Mouse (Mus musculus) right cerebral cortex, postnatal 36 days (tissue): ENCODE measurements around the gene Sdhaf4.
A peak's percentile ranks its signal among the peaks of the same experiment; 100 is the strongest.
"Not testable (repeated sequence)": the region's sequence is repeated elsewhere in the genome, so short reads cannot be mapped to it uniquely, and the experiment has no call there.

Experiments used
- DNase-seq, 2 experiments: peaks; one replicate each; pipeline ENCODE4 v3.0.0; 2022; ENCODE audit warnings: low spot score in 2 of 2, mixed read lengths in 1 of 2

Sdhaf4 gene

DNA sequence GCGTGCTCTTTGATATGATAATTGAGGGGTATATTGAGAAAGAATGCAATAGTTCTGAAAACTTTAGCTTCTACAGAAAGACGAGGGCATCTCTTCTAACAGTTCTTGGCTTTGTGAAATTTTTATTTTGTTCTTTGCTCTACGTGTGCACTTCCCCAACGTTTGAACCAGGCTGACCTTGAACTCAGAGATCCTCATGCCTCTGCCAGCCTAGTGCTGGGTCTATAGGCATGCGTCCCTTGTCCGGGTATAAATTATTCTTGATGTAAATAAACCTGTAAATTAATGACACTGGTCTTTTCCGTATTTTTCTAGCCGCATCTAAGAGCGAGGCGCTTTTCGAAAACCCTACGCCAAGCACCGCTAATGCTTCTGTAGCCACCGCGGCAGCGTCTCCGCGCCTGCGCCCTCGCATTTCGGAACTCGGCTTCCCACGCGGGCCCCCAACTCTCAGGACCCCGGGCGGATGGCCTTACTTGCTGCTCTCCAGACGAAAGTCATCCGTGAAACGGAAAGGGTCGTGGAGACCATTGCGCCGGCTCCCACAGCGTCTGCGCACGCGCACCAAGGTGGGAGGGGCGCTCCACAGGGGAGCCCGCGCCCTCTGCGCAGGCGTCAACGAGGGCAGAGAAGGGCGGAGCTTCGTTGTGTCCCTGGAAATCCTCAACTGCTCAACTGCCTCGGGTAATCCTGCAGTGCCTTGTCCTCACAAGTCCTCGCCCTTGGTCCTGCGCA, at the start of gene Sdhaf4:
Gene Sdhaf4 (minus strand): TSS at position 587 of the 735 bp plus-strand sequence.
- DNase-seq = peak; percentile 84

DNA sequence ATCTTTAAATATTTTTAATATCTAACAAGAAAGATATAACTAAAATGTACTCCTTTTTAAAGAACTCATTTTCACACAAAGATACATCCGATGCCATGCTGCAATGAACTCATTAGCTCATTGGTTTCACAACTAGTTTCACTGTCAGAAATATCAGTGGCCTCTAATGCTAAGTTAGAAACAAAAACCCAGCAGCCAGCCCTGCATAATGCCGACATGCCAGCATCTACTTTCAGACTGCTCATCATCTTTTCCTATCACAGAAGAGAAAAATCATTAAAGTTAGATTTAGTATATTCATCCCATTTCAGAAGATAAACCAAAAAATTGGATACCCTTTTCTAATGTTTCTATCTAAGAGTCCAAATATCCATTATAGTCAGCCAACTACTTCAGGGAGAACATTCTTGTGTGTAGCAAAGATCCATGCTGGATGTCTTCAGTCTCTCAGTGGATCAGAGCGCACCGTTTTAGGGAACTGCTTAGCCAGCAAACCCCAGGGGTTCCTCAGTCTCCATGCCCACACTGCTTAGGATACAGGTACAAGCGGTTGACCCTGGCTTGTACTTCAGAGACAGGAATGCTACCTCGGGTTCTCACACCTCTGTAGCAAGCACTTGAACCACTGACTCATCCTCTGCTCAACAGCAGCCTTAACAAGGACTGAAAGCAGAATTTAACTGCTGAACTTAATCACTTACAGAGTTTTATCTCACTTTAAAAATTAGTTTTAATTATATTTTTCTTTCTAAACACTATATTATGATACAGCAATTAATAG, 41.5 kb upstream of the Sdhaf4 start:
- DNase-seq = no peak

DNA sequence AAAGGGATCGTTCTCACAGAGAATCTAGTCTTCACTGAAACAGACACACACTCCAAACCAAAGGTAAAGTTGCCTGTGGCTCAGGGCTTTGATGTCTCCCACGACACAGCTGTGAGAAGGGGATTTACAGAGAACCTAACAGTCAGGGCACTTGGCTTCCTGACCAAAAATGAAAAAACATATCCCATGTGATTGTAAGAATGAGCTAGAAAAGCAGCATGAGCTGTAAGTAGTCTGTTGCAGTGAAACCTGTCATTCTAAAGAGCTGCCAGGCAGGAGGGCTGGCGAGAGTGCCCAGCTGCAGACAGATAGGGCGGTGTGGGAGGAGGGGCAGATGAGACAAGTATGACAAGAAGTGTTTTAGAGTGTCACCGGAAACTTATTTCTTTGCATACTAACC, 40.2 kb upstream of the Sdhaf4 start:
- no peak for DNase-seq

DNA sequence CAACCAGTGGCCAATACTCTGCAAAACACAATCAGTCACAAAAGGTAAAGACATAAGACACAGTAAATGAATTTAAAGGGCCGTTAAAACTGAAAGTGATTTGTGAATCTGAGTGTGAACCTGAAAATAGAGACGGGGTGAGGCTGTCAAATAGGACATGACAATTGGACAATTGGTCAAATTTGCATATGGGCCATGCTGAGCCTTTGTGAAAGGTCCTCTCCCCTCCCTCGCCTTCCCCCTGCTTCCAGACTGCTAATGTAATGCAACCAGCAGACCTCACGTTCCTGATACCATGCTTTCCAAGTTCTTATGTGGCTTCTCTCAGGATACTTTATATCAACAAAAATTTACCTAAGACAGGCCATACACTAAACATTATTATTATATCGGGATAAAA, 37.6 kb upstream of the Sdhaf4 start:
- DNase-seq = no peak

DNA sequence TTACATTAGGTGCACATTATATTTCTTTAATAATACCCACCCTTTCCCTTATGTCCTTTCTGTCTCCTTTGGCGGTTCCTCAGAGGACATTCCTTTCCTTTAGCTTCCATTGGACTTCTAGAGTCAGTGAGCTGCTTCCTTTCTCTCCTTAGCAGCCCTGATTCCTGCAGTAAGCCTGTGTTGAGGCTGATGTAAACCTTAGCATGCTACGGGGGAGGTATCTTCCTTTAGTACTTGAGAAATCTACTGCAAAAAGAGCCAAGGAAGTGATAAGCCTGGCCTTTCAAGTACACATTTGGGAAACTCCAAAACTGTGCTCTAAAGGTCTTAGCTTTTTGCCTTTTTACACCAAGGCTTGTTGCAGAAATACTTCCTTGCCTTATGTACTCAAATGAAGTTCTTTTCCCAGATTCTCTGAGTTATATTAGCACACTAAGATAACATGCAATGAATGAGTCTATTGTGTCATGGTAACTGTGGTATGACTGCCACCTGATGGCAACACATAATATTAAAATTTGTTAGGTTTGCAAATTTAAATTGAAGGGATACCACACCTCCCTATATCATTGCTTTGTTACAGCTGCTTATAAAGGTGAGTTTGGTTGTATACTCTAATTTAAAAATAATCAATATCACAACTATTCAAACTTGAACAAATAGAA, 28.4 kb upstream of the Sdhaf4 start:
- no peak for DNase-seq

DNA sequence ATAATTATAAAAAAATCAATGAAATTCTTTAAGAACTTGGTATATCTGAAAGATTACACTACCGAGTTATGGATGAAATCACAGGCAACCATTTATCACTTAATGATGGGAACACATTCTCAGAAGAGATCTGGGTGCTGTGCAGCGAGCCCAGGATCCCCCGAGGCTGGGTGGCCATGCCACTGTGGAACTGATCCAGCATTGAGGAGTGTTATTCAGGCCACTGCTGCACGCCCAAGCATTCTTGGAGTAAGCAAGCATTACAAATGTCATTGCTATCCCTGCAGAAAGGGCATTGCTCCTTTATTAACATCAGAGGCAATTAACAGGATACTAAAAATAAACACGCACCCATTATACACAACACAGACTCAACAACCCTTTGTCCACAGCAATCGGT, 5.4 kb upstream of the Sdhaf4 start:
- DNase-seq = no peak

DNA sequence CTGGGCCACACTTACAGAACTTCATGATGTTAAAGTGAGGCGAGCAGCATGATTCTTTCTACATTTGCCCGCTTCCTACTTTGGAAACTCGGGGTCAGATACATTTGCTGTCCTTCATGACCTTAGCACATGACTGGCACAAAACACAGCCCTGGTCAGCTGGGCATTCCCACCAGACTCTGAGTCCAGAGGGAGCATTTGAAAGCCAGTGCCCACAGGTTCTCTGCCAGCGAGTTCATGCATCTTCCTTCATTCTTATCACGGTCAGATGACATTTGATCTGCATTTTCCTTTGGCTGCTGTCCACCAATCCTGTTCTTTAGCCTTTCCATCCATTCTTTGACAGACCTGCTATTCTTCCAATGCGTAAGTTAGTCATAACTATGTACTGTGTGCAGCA, 4.6 kb upstream of the Sdhaf4 start:
- no peak for DNase-seq

DNA sequence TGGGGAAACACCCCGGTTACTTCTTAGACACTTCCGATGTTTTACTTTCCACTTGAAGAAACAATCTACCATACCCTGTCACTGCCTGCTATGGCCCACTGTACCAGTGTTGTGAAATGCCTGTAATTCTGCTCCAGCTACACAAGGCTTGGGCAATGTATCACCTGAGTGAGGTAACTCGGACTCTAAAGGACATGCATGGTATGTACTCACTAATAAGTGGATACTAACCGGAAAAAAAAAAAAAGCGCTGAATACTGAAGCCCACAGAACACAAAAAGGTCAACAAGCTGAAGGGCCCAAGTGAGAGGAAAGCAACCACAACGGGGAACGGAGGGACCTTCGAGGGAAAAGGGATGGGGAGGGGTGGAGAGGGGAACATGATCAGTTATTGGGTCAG, 2.2 kb upstream of the Sdhaf4 start:
- DNase-seq = no peak

DNA sequence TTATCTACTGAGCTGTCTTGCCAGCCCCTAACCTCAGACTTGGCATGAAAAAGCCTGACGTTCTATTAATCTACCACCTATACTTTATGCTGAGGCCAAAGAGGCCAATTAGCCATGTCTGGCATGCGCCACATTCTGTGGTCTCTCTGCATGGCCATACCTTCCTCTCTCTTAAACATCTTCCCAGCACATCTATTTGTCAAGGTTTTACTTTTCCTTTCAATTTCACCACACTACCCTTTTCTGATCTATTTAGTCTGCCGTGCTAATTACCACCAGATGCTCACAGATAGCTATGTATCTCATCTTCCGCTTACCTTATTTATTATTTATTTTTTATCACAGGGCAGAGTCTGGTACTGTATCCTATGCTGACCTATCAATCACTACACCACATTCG, 6.1 kb downstream of the Sdhaf4 start:
- no peak for DNase-seq

DNA sequence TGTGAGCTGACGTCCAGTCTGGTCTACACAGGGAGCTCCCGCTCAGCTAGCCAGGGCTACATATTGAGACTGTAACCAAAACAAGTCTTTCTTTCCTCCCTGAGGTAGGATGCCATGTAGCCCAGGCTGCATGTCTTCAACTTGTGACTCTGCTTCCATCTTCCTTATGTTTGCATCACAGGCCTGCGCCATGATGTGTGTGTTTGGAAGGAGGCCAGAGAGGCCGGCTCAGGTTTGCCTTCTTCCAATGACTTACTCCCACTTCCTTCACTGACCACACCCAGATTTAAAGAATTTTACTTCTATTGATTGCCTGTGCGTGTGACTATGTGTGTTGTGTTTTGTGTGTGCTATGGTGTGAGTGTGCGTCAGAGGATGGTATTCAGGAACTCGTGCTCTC, 6.6 kb downstream of the Sdhaf4 start:
- no peak for DNase-seq

DNA sequence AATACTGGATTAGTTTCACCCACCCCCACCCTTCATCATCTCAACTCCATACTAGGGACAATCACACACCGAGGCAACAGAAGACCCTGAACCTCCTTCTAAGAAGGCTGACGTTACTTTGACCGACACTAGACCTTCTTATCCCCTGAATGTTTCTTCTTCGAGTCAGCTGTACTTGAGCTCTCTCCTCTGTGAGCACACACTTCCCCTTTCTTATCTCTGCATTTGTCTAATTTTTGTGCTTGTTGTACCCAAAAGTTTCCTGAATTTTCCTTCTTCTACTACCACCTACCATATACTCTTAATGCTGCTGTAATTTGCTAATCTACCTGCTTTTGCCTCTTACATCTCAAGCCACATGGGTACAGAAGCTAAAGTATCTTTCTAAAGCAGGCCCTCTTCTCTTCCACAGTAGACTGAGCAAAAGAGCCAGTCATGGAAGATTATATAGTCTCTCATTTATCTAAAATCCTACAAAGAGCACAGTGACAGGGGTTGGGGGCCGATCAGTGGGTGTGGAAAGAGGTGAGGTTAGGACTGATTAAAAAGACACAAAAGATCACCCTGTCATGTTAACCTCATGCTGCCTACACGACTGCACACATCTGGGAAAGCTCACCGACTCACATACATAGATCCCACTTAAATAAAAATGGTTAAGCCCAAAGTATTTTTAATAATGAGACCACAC, 7.2 kb downstream of the Sdhaf4 start:
- DNase-seq = no peak

DNA sequence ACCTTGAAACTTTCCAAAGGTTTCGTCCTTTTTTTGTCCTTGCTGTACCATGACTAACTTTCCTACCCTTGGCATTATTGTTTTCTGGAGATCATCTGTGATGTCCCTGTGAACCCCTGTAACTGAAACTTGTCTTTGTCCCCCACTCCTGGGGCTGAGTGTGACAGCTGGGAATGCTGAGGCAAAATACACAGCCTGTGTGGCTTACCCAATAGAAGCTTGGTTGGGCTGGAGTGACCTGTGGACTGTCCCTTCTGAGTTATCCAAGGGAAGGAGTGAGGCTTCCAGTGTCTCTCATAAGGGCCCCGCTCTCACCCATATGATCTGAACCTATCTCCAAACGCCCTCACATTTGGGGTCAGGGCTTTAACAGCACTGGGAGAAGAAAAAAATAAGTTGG, 8.0 kb downstream of the Sdhaf4 start:
- DNase-seq = no peak

DNA sequence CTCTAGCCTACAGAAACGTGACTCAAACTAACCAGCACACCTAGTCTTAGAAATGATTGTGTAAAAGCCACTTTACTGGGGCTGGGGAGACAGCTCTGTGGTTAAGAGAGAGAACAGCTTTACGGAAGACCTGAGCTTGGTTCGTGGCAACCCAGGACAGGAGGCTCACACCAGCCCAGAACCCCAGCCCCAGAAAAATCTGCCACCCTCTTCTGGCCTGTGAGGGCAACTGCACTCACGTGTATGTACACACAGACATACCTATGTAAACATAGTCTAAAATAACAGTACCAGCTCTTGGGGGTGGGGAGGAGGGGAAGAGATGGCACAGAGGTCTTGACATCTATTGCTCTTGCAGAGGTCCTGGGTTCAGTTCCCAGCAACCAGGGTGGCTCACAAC, 10.0 kb downstream of the Sdhaf4 start:
- DNase-seq = no peak

DNA sequence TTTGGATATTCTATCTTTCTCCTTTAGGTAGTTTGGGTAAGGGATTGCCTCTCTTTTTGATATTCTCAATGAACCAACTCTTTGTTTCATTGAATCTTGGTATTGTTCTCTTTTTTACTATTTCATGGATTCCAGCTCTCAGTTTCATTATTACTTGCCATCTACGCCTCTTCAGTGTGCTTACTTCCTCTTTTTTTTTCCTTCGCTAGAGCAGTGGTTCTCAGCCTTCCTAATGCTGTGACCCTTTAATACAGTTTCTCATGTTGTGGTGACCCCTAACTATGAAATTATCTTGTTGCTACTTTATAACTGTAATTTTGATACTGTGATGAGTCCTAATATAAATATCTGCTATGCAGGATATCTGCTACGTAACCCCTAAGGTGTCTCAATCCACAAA, 22.3 kb downstream of the Sdhaf4 start:
- no peak for DNase-seq

DNA sequence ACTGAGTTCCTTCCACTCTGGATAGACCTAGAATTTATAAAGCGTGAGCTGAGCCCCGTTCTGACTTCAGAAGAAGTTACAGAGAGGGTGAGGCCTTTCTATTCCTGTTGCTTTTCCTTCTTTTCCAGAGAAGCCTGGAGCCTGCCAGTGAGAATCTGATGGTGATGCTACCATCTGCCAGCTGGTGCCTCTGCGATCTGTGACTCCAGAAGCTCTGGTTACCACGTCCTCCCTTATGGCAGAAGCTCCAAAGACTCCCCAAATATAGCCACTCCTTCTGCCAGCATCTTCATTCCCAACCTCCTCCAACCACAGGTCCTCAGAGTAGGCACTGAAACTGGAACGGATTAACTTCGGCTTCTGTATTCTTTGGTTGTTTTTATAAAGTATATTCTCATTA, 27.2 kb downstream of the Sdhaf4 start:
- DNase-seq = peak; percentile 59 to 64

DNA sequence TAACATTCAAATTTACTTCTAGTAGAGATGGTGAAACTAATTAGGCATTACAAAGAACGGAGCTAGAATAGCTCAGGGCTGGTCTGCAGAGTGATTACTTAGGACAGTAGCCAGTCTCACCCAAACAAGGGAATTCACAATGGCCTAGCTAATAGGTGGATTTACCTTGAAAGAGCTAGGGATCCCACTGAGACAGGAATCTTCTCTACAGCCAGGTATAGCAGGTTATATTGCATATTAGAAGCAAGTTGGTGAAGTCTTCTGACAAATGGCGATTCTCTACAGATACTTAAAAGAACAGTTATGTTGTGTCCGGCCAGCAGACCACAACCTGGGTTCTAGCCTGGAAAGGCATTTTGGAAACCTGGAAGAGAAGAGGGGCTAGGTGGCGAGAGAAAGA, 34.3 kb downstream of the Sdhaf4 start:
- DNase-seq = not testable (repeated sequence)

DNA sequence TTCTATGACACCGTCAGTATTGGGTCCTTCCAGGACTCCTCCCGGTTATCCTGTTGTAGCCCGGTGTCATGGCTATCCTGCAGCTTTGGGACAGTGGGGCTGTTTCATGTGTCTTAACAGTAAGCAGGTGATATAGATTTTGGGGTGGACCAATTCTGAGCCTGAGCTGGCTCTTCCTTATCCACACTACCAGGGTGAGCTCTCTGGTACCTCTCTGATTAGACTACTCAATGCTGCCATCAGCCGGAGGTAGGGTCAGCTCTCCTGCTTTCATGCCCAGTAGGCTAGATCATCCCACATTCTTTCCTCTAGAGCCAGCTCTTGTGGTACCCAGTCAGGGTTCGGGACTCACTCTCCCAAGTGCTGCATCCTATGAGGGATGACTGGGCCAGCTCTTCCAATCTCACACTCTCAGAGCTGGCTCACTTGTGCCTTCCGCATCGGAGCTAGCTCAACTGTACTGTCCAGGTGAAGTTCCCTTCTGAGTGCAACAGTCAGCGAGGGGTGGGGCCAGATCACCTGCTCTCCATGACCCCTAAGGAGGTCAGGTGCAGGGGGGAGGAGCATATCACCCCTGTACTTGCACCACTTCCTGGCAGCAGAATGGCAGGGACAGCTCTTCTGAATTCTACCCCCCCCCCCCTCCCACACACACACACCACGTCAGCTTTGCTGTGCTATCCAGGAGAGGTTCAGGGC, 37.3 kb downstream of the Sdhaf4 start:
- no peak for DNase-seq

DNA sequence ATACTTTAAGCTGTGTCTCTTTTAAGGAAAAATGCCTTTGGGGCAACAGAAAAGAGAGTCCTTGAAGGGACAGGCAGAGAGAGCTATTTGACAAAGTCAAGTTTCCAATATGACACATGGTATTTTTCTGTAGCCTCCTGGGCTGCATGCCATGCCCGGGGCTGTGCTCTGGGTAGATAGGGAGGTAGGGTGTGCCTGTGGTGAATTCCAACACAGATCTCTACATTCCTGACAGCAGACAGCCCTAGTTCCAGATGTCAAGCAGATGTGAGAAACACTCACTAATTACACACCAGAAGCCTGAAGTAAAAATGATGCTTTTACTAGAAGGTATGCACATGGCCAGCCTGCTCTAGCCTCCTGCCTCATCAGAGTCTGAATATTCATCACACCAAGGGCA, 39.2 kb downstream of the Sdhaf4 start:
- no peak for DNase-seq

DNA sequence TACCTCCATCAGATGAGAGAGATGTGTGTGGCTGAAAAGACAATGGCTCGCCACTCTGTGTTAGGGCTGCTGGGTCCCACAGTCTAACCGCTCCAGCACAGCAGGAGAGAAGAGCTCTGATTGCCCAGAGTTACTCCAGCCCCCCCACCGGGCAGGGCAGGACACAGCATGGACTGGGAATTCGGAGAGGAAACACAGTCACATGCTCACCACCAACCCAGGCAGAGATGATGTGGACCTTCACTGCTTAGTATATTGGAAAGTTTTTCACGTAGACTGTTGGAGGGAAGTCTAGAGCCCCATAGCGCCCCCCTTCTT, 46.1 kb downstream of the Sdhaf4 start:
- no peak for DNase-seq

DNA sequence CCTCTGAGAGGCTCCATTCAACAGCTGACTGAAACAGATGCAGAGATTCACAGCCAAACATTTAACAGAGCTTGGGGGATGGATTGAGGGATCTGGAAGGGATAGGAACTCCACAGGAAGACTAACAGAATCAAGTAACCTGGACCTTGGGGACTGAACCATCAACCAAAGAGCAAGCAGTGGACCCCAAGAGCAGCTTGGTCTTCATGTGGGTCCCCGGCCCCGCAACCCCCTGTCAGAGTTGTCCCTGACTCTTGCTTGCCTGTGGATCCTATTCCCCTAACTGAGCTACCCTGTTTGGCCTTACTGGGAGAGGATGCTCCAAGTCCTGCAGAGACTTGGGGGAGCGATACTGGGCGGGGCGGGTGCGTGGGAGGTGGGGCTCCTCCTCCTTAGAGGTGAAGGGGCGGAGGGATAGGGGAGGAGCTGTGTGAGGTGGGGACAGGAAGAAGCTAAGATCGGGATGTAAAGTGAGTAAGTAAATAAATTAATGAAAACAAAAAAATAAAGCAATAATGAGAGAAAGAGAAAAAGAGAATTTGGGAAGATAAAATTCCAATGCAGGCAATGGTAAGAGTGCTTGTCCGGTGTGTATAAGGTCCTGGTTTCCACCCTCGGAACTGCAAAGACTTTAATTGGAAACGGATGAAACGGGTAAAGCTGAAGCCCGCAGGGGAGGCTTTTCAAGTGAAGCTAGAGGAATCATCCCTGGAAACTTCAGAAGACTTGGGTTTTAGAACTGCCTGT, 46.6 kb downstream of the Sdhaf4 start:
- DNase-seq = no peak

DNA sequence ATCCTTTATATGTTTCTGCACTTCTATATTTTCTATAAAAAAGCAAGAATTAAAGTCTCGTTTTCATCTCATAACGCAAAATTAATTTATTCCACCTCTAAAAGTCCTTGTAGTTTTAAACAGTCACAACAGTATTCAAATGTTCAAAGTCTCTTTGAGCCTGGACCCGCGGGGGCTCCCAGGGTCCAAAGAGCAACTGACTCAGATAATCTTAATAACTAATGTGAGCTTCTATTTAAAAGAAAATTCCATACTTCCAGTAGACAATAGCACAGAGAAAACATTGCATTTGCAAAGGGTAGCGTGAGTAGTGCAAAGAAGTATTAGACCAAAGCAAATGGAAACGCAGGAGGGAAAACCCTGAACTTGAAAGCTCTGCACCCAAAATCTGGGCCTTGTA, 47.4 kb downstream of the Sdhaf4 start:
- no peak for DNase-seq
